Mouse (Mus musculus) liver, embryonic 15.5 days (tissue): ENCODE data around the gene Chd1l. TPM values are rescaled to one million over a fixed set of nuclear protein-coding genes. Genes with fewer than 3 reads are reported as not detected.

Source experiments
- ATAC-seq: fragments of 200-750 bp; cut with Nextera tagmentation; 2 replicates; pipeline ENCODE4 v1.8.0; 2017; ENCODE audit warnings: moderate number of reproducible peaks, mild to moderate bottlenecking, moderate library complexity; ENCODE audit not compliant: insufficient read depth
- H3K27ac ChIP-seq: fragments of 300-500 bp; sonication (generic); replicated peaks from 2 replicates; pipeline ENCODE4 v1.5.1; 2015; ENCODE audit warnings: mild to moderate bottlenecking, inconsistent platforms
- H3K27me3 ChIP-seq: fragments of 300-500 bp; sonication (generic); 2 replicates; pipeline ENCODE4 v1.6.1; 2015; ENCODE audit warnings: mild to moderate bottlenecking, inconsistent platforms
- H3K36me3 ChIP-seq: fragments of 300-500 bp; sonication (generic); replicated peaks from 2 replicates; pipeline ENCODE4 v1.6.1; 2015; ENCODE audit warnings: moderate library complexity, mild to moderate bottlenecking, inconsistent platforms
- H3K4me1 ChIP-seq: fragments of 300-500 bp; sonication (generic); replicated peaks from 2 replicates; pipeline ENCODE4 v1.6.1; 2015; ENCODE audit warnings: inconsistent platforms
- H3K4me2 ChIP-seq: fragments of 300-500 bp; sonication (generic); 2 replicates; pipeline ENCODE4 v1.6.1; 2015; ENCODE audit warnings: moderate library complexity, mild to moderate bottlenecking, inconsistent platforms
- H3K4me3 ChIP-seq: fragments of 300-500 bp; sonication (generic); replicated peaks from 2 replicates; pipeline ENCODE4 v1.5.1; 2015; ENCODE audit warnings: mild to moderate bottlenecking, inconsistent platforms
- H3K9ac ChIP-seq: fragments of 300-500 bp; sonication (generic); 2 replicates; pipeline ENCODE4 v1.6.1; 2015; ENCODE audit warnings: moderate library complexity, mild to moderate bottlenecking, inconsistent platforms
- H3K9me3 ChIP-seq: fragments of 300-500 bp; sonication (generic); replicated peaks from 2 replicates; pipeline ENCODE4 v1.6.1; 2016; ENCODE audit warnings: inconsistent platforms
- WGBS: fragments of 180-500 bp; shearing (Covaris S2); methylation state at CpG from one replicate; pipeline ENCODE4 v1.1.7; 2015; ENCODE audit warnings: mixed read lengths; ENCODE audit not compliant: insufficient replicate concordance; 5-methylcytosine and 5-hydroxymethylcytosine counted together
- polyA plus RNA-seq: library from polyadenylated mRNA; unstranded; fragments of >200 nt; fragmentation: Nextera tagmentation; extraction: Ambion mirVana; gene quantifications from 2 replicates; pipeline ENCODE4 v1.2.1, GENCODE M21; 2015

Gene Chd1l
- polyA plus RNA-seq, 1 experiment from 2014 or later = 10.2 TPM

DNA sequence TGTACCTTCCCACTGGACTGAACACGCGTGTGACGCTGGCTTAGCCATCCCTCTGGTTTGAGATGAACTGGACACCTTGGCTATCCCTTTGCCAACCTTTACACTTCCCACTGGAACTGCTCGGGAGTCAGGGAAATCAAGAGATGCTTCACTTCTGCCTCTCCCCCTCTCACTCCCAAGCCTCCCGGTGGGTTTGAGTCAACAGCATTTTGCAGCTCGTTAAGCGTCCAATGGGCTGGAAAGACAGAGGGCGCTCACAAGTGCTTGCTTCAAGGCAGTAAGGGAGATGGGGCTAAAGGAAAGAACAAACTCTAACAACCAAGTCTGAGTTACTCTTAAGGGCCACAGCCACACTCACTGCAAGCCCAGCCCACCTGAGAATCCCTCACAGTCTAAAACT is 19.3 kb downstream of the Chd1l start:
- H3K4me2 ChIP-seq = no peak overlapping the region
- no peak overlapping the region for H3K4me3 ChIP-seq
- 75% methylated on average over 8 of the region's 8 CpGs for WGBS
- no peaks in the 10 kb centered on the region for H3K9me3 ChIP-seq
- peaks cover 22% of the 10 kb centered on the region for H3K36me3 ChIP-seq
- no peaks in the 10 kb centered on the region for H3K4me1 ChIP-seq
- H3K9ac ChIP-seq = no peak overlapping the region
- H3K27ac ChIP-seq = no peak overlapping the region
- no peaks in the 10 kb centered on the region for H3K27me3 ChIP-seq
- no peak for ATAC-seq

DNA sequence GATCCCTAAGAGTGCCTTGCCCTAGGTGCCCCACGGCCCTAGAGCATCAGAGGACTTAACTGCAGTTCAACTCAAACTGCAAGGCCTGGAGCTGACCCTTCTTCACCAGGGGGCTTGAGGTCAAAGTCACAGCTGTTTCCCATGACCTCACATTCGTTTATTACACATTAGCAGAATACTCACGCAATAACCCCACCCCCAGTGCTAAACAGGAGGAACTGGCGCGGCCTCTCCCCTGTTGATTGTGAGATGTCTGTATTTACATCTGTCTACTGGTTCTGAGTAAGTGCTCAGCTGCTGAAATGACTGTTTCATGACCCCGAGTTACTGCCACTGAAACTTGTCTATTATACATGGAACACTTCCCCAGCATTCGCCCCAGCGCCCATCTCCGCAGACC is 22.3 kb downstream of the Chd1l start:
- no peaks in the 10 kb centered on the region for H3K9me3 ChIP-seq
- peaks cover 30% of the 10 kb centered on the region for H3K36me3 ChIP-seq
- H3K27ac ChIP-seq = no peak overlapping the region
- no peaks in the 10 kb centered on the region for H3K27me3 ChIP-seq
- H3K9ac ChIP-seq = no peak overlapping the region
- WGBS = 68% methylated on average over 9 of the region's 9 CpGs
- no peak for ATAC-seq
- no peak overlapping the region for H3K4me3 ChIP-seq
- H3K4me1 ChIP-seq = no peaks in the 10 kb centered on the region
- no peak overlapping the region for H3K4me2 ChIP-seq

DNA sequence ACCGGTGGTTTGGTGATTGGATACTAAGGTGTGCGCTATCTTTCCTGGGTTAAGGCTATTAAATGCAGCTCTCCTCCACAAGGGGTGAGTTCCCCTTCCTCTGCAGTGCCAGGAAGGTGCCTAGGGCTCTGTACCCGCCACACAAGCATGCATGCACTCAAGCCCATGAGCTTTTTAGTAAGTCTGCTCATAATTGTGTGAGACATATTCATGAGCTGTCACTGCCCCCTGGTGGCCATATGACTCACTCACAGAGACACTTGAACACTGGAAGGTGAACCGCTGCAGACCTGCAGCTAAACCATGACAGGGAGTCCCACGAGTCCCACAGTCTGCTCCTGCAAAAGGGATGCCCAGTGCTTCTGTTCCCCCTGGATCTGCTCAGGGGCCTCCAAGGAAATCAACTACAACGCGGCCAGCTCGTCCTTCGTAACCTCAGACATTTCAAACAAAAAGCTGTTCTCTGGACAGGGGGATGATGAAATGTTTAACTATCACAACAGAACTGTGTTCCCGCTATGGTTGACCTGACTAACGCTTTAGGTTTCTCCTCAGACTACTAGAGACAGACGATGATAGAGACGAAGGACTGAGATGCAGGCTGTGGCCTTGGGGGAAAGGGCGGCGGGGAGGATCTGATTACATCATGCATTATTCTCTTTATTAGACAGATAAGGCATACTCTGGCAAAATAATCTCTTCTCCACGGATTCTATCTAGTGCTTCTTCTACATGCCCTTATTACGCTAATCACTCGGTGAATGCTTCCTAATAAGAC is 24.4 kb downstream of the Chd1l start:
- 63% methylated on average over 18 of the region's 18 CpGs for WGBS
- no peak for ATAC-seq
- H3K27ac ChIP-seq = no peak overlapping the region
- no peaks in the 10 kb centered on the region for H3K4me1 ChIP-seq
- H3K36me3 ChIP-seq = peaks cover 41% of the 10 kb centered on the region
- H3K4me2 ChIP-seq = peak overlapping the region; percentile 23; the same call in 1 of the 2 replicates
- H3K9me3 ChIP-seq = no peaks in the 10 kb centered on the region
- H3K27me3 ChIP-seq = no peaks in the 10 kb centered on the region
- no peak overlapping the region for H3K4me3 ChIP-seq
- H3K9ac ChIP-seq = no peak overlapping the region

DNA sequence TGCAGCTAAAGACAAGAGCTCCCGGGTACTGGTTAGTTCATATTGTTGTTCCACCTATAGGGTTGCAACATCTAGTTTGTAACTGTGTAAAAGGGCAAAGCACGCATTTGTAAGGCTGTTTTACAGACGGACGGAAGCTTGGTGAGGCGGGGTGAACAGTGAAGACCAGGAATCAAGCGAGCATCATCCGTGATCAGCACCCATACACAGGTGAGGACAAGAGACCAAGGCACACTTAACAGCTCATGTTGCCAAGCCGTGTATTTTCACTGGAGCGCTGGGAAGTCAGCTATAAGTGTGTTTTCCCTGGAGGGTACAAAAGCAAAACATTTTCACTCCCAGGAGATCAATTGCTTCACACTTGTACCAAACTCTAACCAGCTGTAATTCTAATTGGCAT is 36.2 kb downstream of the Chd1l start:
- no peaks in the 10 kb centered on the region for H3K4me1 ChIP-seq
- ATAC-seq = no peak
- no peak overlapping the region for H3K9ac ChIP-seq
- no peaks in the 10 kb centered on the region for H3K9me3 ChIP-seq
- peaks cover 15% of the 10 kb centered on the region for H3K36me3 ChIP-seq
- no peak overlapping the region for H3K4me2 ChIP-seq
- WGBS = 82% methylated on average over 9 of the region's 9 CpGs
- no peak overlapping the region for H3K27ac ChIP-seq
- no peak overlapping the region for H3K4me3 ChIP-seq
- H3K27me3 ChIP-seq = no peaks in the 10 kb centered on the region

DNA sequence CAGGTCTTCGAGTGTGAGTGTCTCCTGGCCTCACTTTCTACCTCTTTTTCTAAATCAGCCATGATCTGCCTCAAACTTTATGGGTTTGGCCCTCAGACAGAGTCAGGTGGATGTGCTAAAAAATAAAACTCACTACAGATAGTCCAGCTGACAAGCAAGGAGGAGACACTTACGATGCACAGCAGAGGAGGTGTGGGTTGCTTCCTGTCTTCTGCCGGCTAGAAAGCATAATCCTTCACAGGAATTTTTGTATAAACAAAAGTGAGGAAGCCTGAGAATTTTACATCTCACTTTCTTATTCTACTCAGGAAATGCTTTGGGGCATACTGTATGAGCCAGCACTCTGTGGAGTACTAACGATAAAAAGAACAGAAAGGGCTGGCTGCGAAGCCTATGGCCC is 45.4 kb downstream of the Chd1l start:
- Histone ChIP-seq H3K4me1 (no peaks in the 10 kb centered on the region), H3K36me3 (peaks cover 10% of the 10 kb centered on the region), H3K9me3 (no peaks in the 10 kb centered on the region), H3K4me3 (no peak overlapping the region), H3K27me3 (no peaks in the 10 kb centered on the region), H3K27ac (no peak overlapping the region), H3K4me2 (no peak overlapping the region), H3K9ac (no peak overlapping the region)
- WGBS = 79% methylated on average over 5 of the region's 5 CpGs
- no peak for ATAC-seq

DNA sequence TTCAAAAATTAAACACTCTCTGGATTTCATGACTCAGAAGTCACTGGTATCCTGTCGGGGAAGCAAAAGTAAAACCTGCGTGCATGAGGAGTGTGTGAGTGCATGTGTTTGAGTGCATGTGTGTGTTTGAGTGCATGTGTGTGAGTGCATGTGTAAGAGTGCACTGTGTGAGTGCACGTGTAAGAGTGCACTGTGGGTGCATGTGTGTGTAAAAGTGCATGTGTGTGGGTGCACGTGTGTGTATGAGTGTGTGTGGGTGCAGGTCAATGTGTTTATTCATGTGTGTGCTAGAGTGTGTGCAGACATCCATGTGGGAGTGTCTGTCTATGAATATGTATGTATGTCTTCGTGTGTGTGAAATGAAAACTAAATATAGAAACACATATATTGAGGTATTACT is 51.4 kb downstream of the Chd1l start:
- Histone ChIP-seq H3K4me1 (no peaks in the 10 kb centered on the region), H3K9me3 (no peaks in the 10 kb centered on the region), H3K4me3 (no peak overlapping the region), H3K4me2 (no peak overlapping the region), H3K36me3 (peaks cover 5% of the 10 kb centered on the region; the same call in 1 of the 2 replicates), H3K27ac (no peak overlapping the region), H3K9ac (no peak overlapping the region), H3K27me3 (no peaks in the 10 kb centered on the region)
- WGBS = 74% methylated on average over 5 of the region's 5 CpGs
- ATAC-seq = no peak

DNA sequence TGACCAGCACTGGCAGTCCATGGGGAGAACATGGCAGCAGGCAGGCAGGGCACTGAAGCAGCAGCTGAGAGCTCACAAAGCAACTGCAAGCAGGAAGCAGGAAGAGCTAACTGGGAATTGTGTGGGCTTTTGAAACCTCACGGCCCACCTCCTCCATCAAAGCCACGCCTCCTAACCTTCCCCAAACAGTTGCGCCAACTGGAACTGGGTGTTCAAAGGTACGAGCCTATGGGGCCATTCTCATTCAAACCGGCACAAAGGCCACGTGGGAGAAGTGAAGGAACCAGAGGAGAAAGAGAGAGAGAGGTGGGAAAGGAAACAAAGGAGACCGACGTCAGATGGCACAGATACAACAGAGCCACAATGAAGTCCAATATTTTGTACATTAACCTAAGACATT is 63.8 kb downstream of the Chd1l start:
- no peaks in the 10 kb centered on the region for H3K4me1 ChIP-seq
- no peaks in the 10 kb centered on the region for H3K36me3 ChIP-seq
- no peak for ATAC-seq
- 44% methylated on average over 8 of the region's 8 CpGs for WGBS
- no peaks in the 10 kb centered on the region for H3K27me3 ChIP-seq
- no peaks in the 10 kb centered on the region for H3K9me3 ChIP-seq
- no peak overlapping the region for H3K9ac ChIP-seq
- no peak overlapping the region for H3K4me3 ChIP-seq
- H3K4me2 ChIP-seq = no peak overlapping the region
- H3K27ac ChIP-seq = no peak overlapping the region

DNA sequence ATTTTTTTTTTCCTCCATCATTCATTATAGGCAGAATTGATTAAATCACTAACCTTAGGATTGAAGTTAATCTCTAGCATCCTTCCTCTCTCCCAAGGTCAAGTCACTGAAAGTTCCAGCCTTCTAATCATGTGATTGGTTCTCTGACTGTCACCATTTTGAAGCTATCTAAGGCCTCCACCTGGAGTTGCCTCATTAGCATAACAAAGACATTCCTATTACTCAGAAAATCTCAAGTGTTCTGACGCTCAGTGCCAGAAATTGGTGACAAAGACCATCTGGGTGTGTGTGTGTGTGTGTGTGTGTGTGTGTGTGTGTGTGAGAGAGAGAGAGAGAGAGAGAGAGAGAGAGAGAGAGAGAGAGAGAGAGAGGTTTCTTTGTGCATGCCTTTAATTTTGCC is 69.8 kb downstream of the Chd1l start:
- Histone ChIP-seq H3K9ac (no peak overlapping the region), H3K4me3 (no peak overlapping the region), H3K36me3 (no peaks in the 10 kb centered on the region), H3K27me3 (no peaks in the 10 kb centered on the region), H3K9me3 (no peaks in the 10 kb centered on the region), H3K27ac (no peak overlapping the region), H3K4me1 (no peaks in the 10 kb centered on the region), H3K4me2 (no peak overlapping the region)
- 37% methylated on average over 1 of the region's 1 CpGs for WGBS
- ATAC-seq = no peak

DNA sequence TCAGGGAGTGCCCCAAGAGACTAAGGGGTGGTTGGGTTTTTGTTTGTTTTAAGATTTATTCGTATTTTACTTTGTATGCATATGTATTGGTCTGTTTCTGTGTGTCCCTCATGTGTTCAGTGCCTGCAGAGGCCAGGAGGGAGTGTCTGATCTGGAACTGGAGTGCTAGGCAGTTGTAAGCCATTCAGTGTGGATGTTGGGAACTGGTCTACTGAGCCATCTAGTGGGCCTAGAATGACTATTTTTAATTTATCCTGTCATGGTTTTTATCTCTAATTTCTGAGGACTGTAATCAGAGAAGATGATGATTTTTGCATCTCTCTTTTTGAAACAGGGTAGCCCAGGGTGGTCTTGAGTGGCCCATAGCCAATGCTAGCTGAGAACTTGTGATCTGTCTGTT is 71.4 kb downstream of the Chd1l start:
- H3K4me2 ChIP-seq = no peak overlapping the region
- WGBS = 30% methylated on average over 1 of the region's 1 CpGs
- no peaks in the 10 kb centered on the region for H3K4me1 ChIP-seq
- no peak for ATAC-seq
- no peaks in the 10 kb centered on the region for H3K27me3 ChIP-seq
- no peak overlapping the region for H3K4me3 ChIP-seq
- H3K9me3 ChIP-seq = no peaks in the 10 kb centered on the region
- H3K27ac ChIP-seq = no peak overlapping the region
- no peak overlapping the region for H3K9ac ChIP-seq
- no peaks in the 10 kb centered on the region for H3K36me3 ChIP-seq

DNA sequence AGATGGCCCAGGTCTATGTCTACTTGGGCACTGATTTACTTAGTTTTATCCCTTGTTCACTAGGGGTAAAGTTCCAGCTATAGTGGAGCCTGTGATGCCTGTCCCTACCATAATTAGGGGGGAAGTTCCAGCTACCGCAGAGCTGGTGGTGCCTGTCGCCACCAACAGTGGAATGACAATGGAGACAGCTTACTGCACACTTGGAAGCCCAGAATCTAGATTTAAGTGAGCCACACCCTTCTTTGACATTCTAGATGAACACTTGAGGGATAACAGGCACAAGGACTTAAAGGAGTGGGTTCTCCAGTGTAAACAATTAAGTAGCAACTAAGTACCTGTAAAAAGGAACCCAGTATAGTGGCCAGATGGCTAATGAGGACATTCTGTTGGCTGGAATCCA is 73.0 kb downstream of the Chd1l start:
- Histone ChIP-seq H3K27me3 (no peaks in the 10 kb centered on the region), H3K27ac (no peak overlapping the region), H3K4me1 (no peaks in the 10 kb centered on the region), H3K4me3 (no peak overlapping the region), H3K36me3 (no peaks in the 10 kb centered on the region), H3K9me3 (no peaks in the 10 kb centered on the region), H3K4me2 (no peak overlapping the region), H3K9ac (no peak overlapping the region)
- 61% methylated on average over 2 of the region's 2 CpGs for WGBS
- ATAC-seq = no peak

DNA sequence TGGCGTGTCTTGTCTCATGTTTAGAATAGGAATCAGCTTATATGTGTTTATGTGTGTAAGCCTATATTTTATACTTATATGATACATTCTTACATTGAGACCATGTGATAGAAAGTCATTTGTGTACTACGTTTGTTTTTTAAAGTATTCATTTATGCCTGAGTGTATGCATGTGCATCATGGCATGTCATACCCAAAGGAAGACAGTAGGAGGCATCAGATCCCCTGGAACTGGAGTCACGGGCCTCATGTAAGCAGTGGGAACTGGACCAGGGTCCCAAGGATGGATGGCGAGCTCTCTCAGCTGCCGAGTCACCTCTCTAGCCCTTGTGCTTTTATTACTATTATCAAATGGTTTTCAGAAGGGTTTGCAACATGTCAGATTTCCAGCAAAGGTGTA is 74.3 kb downstream of the Chd1l start:
- H3K36me3 ChIP-seq = no peaks in the 10 kb centered on the region
- H3K4me1 ChIP-seq = no peaks in the 10 kb centered on the region
- no peaks in the 10 kb centered on the region for H3K9me3 ChIP-seq
- no peak for ATAC-seq
- no peaks in the 10 kb centered on the region for H3K27me3 ChIP-seq
- 64% methylated on average over 5 of the region's 5 CpGs for WGBS
- no peak overlapping the region for H3K9ac ChIP-seq
- no peak overlapping the region for H3K4me3 ChIP-seq
- no peak overlapping the region for H3K27ac ChIP-seq
- H3K4me2 ChIP-seq = no peak overlapping the region

DNA sequence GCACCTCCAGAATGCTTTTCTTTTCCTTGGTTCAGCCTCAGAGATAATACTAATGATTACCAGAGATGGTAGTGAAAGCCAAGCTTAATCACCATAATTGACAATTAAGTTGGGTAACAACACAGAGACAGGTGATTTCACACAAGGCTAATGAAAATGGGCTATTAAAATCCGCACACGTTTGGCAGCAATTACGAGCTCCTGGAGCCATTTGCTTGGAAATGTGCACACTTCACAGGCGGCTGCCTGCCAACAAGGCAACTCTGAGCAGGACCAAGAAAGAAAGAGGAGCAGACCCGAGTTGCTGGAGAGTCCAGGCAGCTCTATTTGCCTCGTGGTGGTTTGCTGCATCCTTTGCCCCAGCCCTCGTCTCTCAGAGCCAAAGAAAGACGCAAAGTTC is 84.5 kb downstream of the Chd1l start:
- 65% methylated on average over 8 of the region's 8 CpGs for WGBS
- H3K4me2 ChIP-seq = no peak overlapping the region
- no peak overlapping the region for H3K9ac ChIP-seq
- H3K9me3 ChIP-seq = no peaks in the 10 kb centered on the region
- no peak for ATAC-seq
- H3K27me3 ChIP-seq = no peaks in the 10 kb centered on the region
- no peaks in the 10 kb centered on the region for H3K4me1 ChIP-seq
- H3K4me3 ChIP-seq = no peak overlapping the region
- no peaks in the 10 kb centered on the region for H3K36me3 ChIP-seq
- H3K27ac ChIP-seq = no peak overlapping the region
